Mouse (Mus musculus) myocyte (in vitro differentiated cells): ENCODE measurements around the gene Abhd15.

ENCODE experiments used
- E2F4 ChIP-seq: IDR thresholded peaks from one replicate; pipeline ENCODE4 v1.6.1; 2011; ENCODE audit warnings: mild to moderate bottlenecking, control low read depth, moderate library complexity; ENCODE audit not compliant: insufficient read depth
- MAX ChIP-seq: IDR thresholded peaks from one replicate; pipeline ENCODE4 v1.6.1; 2011; ENCODE audit warnings: low read depth, mild to moderate bottlenecking, control low read depth
- POLR2A ChIP-seq: IDR thresholded peaks from one replicate; pipeline ENCODE4 v1.6.1; 2011; ENCODE audit warnings: low read depth, mild to moderate bottlenecking, control low read depth, moderate library complexity; ENCODE audit not compliant: insufficient read length
- USF1 ChIP-seq: IDR thresholded peaks from one replicate; pipeline ENCODE4 v1.6.1; 2011; ENCODE audit warnings: low read depth, mild to moderate bottlenecking, control low read depth, moderate library complexity

GRCm38 (mm10) chr11:77516553-77517425, 1.9 kb downstream of the Abhd15 start:
- TF ChIP-seq E2F4 = no peak
- TF ChIP-seq POLR2A = no peak
- no peak for TF ChIP-seq MAX
- TF ChIP-seq USF1 = no peak
